12 mouse cellular contexts compared by ENCODE assay signal in the genomic region with DNA sequence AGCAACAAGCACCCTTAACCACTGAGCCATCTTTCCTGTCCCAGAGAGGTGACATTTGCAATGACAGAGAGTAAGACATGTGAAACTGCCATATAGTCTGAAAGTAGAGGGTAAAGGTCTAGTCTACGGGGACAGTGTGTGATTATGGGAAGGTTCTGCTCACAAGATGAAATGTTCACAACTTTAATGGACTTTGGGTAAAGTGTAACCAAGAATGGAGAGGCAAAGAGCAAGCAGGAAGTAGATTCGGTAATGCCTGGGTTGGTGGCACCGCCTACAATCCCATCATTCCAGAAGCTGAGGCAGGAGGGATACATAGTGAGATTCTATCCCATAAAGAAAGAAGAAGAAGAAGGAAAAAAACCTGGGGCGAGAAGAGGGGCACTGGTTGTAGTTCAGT. TPM values are rescaled to one million over a fixed set of nuclear protein-coding genes. Genes with fewer than 3 reads are reported as not detected.
DNase-seq lines count a peak whose midpoint lies in the region; ATAC-seq lines count a peak whose summit lies in the region.
"Had no signal": no experiment of that assay in that cellular context is flagged by ENCODE, and none has a peak within 500 bp of the region (broad histone marks: within the 10 kb centered on the region; RNA-seq: fewer than 3 reads in every experiment).

No protein-coding gene starts in this region.

- H3K27ac ChIP-seq in liver, embryonic 11.5 days (ENCODE audit: low read depth, low read length) = no peak overlapping the region
- H3K27ac ChIP-seq in intestine, embryonic 16.5 days (ENCODE audit: low read length) = peak overlapping the region; percentile 82
- peak overlapping the region; percentile 50 for H3K27ac ChIP-seq in kidney, embryonic 16.5 days (ENCODE audit: low read length)
- H3K27ac ChIP-seq in liver, embryonic 15.5 days (replicated peaks) = peak overlapping the region; percentile 87
- H3K27ac ChIP-seq: forebrain, embryonic 13.5 days; hindbrain, embryonic 14.5 days; midbrain, embryonic 13.5 days; neural tube, embryonic 15.5 days had no signal

- ATAC-seq in liver, embryonic 11.5 days (replicated peaks; ENCODE audit: low FRiP score) = no peak
- peak; percentile 52 for ATAC-seq in intestine, embryonic 16.5 days
- ATAC-seq in kidney, embryonic 16.5 days (ENCODE audit: low FRiP score, low TSS enrichment) = 0 out of 2 replicates have a peak, but pooled peaks have one; percentile 3
- ATAC-seq in liver, embryonic 15.5 days (ENCODE audit: insufficient read depth) = no peak
- ATAC-seq in megakaryocyte progenitor cell, adult 5-6 weeks (replicated peaks; ENCODE audit: poor library complexity) = no peak

- H3K4me3 ChIP-seq in liver, embryonic 11.5 days (ENCODE audit: low read depth, low read length) = no peak overlapping the region
- H3K4me3 ChIP-seq in intestine, embryonic 16.5 days (ENCODE audit: low read length) = no peak overlapping the region
- no peak overlapping the region for H3K4me3 ChIP-seq in kidney, embryonic 16.5 days (ENCODE audit: low read length)
- H3K4me3 ChIP-seq in liver, embryonic 15.5 days (replicated peaks) = peak overlapping the region; percentile 87; the same call in 1 of the 2 replicates

- H3K9ac ChIP-seq in liver, embryonic 11.5 days (ENCODE audit: low read depth, low read length) = no peak overlapping the region
- H3K9ac ChIP-seq in intestine, embryonic 16.5 days (ENCODE audit: low read depth, low read length) = no peak overlapping the region
- H3K9ac ChIP-seq in kidney, embryonic 16.5 days (replicated peaks; ENCODE audit: low read length) = no peak overlapping the region
- no peak overlapping the region for H3K9ac ChIP-seq in liver, embryonic 15.5 days
- H3K9ac ChIP-seq: midbrain, embryonic 13.5 days; neural tube, embryonic 15.5 days had no signal

- H3K9me3 ChIP-seq in liver, embryonic 11.5 days (ENCODE audit: control insufficient read depth, low read length) = no peaks in the 10 kb centered on the region
- no peaks in the 10 kb centered on the region for H3K9me3 ChIP-seq in intestine, embryonic 16.5 days (ENCODE audit: control insufficient read depth, low read length)
- no peaks in the 10 kb centered on the region for H3K9me3 ChIP-seq in kidney, embryonic 16.5 days (ENCODE audit: low read length)
- H3K9me3 ChIP-seq in liver, embryonic 15.5 days (replicated peaks) = no peaks in the 10 kb centered on the region
- H3K9me3 ChIP-seq: embryonic facial prominence, embryonic 15.5 days; forebrain, embryonic 13.5 days; midbrain, embryonic 13.5 days; neural tube, embryonic 15.5 days had no signal

- no peak for DNase-seq in liver, embryonic 11.5 days (ENCODE audit: low spot score)
- DNase-seq in liver = no peak
- DNase-seq in frontal cortex, adult 2 months (ENCODE audit: extremely low spot score in 1 of 2, low spot score in 1 of 2) = no peak

- WGBS in liver, embryonic 11.5 days = 82% methylated on average over 4 of the region's 4 CpGs
- WGBS in intestine, embryonic 16.5 days = 65% methylated on average over 4 of the region's 4 CpGs
- 72% methylated on average over 4 of the region's 4 CpGs for WGBS in kidney, embryonic 16.5 days
- WGBS in liver, embryonic 15.5 days (ENCODE audit: insufficient replicate concordance) = 69% methylated on average over 4 of the region's 4 CpGs

- H3K4me1 ChIP-seq in liver, embryonic 11.5 days (replicated peaks; ENCODE audit: control insufficient read depth, insufficient read depth, low read length) = peaks cover 18% of the 10 kb centered on the region
- H3K4me1 ChIP-seq in intestine, embryonic 16.5 days (ENCODE audit: control insufficient read depth, insufficient read depth, low read length) = peaks cover 29% of the 10 kb centered on the region
- peaks cover 30% of the 10 kb centered on the region for H3K4me1 ChIP-seq in kidney, embryonic 16.5 days (ENCODE audit: insufficient read depth, low read length)
- peaks cover 58% of the 10 kb centered on the region for H3K4me1 ChIP-seq in liver, embryonic 15.5 days (replicated peaks)

- H3K4me2 ChIP-seq in liver, embryonic 11.5 days = peak overlapping the region; percentile 72
- H3K4me2 ChIP-seq in intestine, embryonic 16.5 days (ENCODE audit: low read depth, low read length) = no peak overlapping the region
- no peak overlapping the region for H3K4me2 ChIP-seq in kidney, embryonic 16.5 days (replicated peaks; ENCODE audit: low read depth, low read length)
- H3K4me2 ChIP-seq in liver, embryonic 15.5 days = no peak overlapping the region
- H3K4me2 ChIP-seq: midbrain, embryonic 13.5 days had no signal

- H3K27me3 ChIP-seq in liver, embryonic 11.5 days (replicated peaks; ENCODE audit: control insufficient read depth, insufficient read depth, low read length) = no peaks in the 10 kb centered on the region
- H3K27me3 ChIP-seq in intestine, embryonic 16.5 days (replicated peaks; ENCODE audit: control insufficient read depth, insufficient read depth, low read length) = no peaks in the 10 kb centered on the region
- H3K27me3 ChIP-seq in kidney, embryonic 16.5 days (ENCODE audit: insufficient read depth, low read length) = no peaks in the 10 kb centered on the region
- no peaks in the 10 kb centered on the region for H3K27me3 ChIP-seq in liver, embryonic 15.5 days
- H3K27me3 ChIP-seq: embryonic facial prominence, embryonic 15.5 days; forebrain, embryonic 13.5 days; midbrain, embryonic 13.5 days; neural tube, embryonic 15.5 days had no signal

- H3K36me3 ChIP-seq in liver, embryonic 11.5 days (ENCODE audit: control insufficient read depth, insufficient read depth, low read length) = peaks cover 8% of the 10 kb centered on the region
- no peaks in the 10 kb centered on the region for H3K36me3 ChIP-seq in intestine, embryonic 16.5 days (ENCODE audit: control insufficient read depth, insufficient read depth, low read length)
- H3K36me3 ChIP-seq in kidney, embryonic 16.5 days (ENCODE audit: insufficient read depth, low read length) = peaks cover 7% of the 10 kb centered on the region; the same call in 1 of the 2 replicates
- H3K36me3 ChIP-seq in liver, embryonic 15.5 days (replicated peaks) = peaks cover 32% of the 10 kb centered on the region
- H3K36me3 ChIP-seq: embryonic facial prominence, embryonic 15.5 days; midbrain, embryonic 13.5 days had no signal

RNA-seq across cellular contexts. Expression of a gene that starts 7.1 kb away (rescaled TPM):
- polyA plus RNA-seq in liver, embryonic 11.5 days (2014; fragmentation: Nextera tagmentation; extraction: Ambion mirVana) = 99.8 and 105 TPM in 2 replicates
- polyA plus RNA-seq in intestine, embryonic 16.5 days (2015; fragmentation: Nextera tagmentation; extraction: Ambion mirVana) = 82.2 and 90.6 TPM in 2 replicates
- 89.6 and 92.7 TPM in 2 replicates for polyA plus RNA-seq in kidney, embryonic 16.5 days (2015; fragmentation: Nextera tagmentation; extraction: Ambion mirVana)
- 48.0 and 54.5 TPM in 2 replicates for polyA plus RNA-seq in liver, embryonic 15.5 days (2015; fragmentation: Nextera tagmentation; extraction: Ambion mirVana)
- 24.2 and 26.8 TPM in 2 replicates for total RNA-seq in megakaryocyte progenitor cell, adult 5-6 weeks (2015)
- 44.1 and 46.9 TPM in 2 replicates for total RNA-seq in megakaryocyte progenitor cell, adult 5-6 weeks (2017)
- 9.5 and 11.1 TPM in 2 replicates for polyA plus RNA-seq in frontal cortex, adult 2 months (2012; rRNA removed)

RNA-seq across cellular contexts. Expression of a gene that starts 16.9 kb away (rescaled TPM):
- polyA plus RNA-seq in liver, embryonic 11.5 days (2014; fragmentation: Nextera tagmentation; extraction: Ambion mirVana) = 80.1 and 89.3 TPM in 2 replicates
- 79.6 and 81.1 TPM in 2 replicates for polyA plus RNA-seq in intestine, embryonic 16.5 days (2015; fragmentation: Nextera tagmentation; extraction: Ambion mirVana)
- 75.8 and 77.0 TPM in 2 replicates for polyA plus RNA-seq in kidney, embryonic 16.5 days (2015; fragmentation: Nextera tagmentation; extraction: Ambion mirVana)
- 28.7 and 34.2 TPM in 2 replicates for polyA plus RNA-seq in liver, embryonic 15.5 days (2015; fragmentation: Nextera tagmentation; extraction: Ambion mirVana)
- total RNA-seq in megakaryocyte progenitor cell, adult 5-6 weeks (2015) = 32.2 and 45.6 TPM in 2 replicates
- 34.4 and 43.4 TPM in 2 replicates for total RNA-seq in megakaryocyte progenitor cell, adult 5-6 weeks (2017)
- polyA plus RNA-seq in frontal cortex, adult 2 months (2012; rRNA removed) = 17.4 and 18.4 TPM in 2 replicates

RNA-seq across cellular contexts. Expression of a gene that starts 43.1 kb away (rescaled TPM):
- polyA plus RNA-seq in liver, embryonic 11.5 days (2014; fragmentation: Nextera tagmentation; extraction: Ambion mirVana) = 0.75 and 1.5 TPM in 2 replicates
- polyA plus RNA-seq in intestine, embryonic 16.5 days (2015; fragmentation: Nextera tagmentation; extraction: Ambion mirVana) = 5.3 and 7.8 TPM in 2 replicates
- polyA plus RNA-seq in kidney, embryonic 16.5 days (2015; fragmentation: Nextera tagmentation; extraction: Ambion mirVana) = 3.9 and 4.1 TPM in 2 replicates
- polyA plus RNA-seq in liver, embryonic 15.5 days (2015; fragmentation: Nextera tagmentation; extraction: Ambion mirVana) = 0.52 and 0.54 TPM in 2 replicates
- not detected in 2 replicates for total RNA-seq in megakaryocyte progenitor cell, adult 5-6 weeks (2015)
- 1.0 and 1.3 TPM in 2 replicates for total RNA-seq in megakaryocyte progenitor cell, adult 5-6 weeks (2017)
- polyA plus RNA-seq in frontal cortex, adult 2 months (2012; rRNA removed) = 2.8 and 3.9 TPM in 2 replicates

Comparison
In these comparisons a context has a peak if more than half of its experiments do, and no peak if none do; other contexts are left out.
1. ATAC-seq: peak in intestine, embryonic 16.5 days (single experiment) and kidney, embryonic 16.5 days (single experiment); none in liver, embryonic 11.5 days (single experiment), liver, embryonic 15.5 days (single experiment) and megakaryocyte progenitor cell, adult 5-6 weeks (single experiment).